Mouse (Mus musculus): Measurements from ENCODE around the gene Tbc1d2b.
A peak's percentile ranks its signal among the peaks of the same experiment; 100 is the strongest.

The Tbc1d2b gene

GRCm38 (mm10) chr9:90242855-90243254, 27.7 kb downstream of the Tbc1d2b start:
- peak; percentile 72 for DNase-seq (ENCODE audit: low spot score)

- no peak for DNase-seq (ENCODE audit: low spot score)
Observed at GRCm38 (mm10) chr9:90242291-90242690, 28.3 kb downstream of the Tbc1d2b start.

GRCm38 (mm10) chr9:90241618-90242017, 29.0 kb downstream of the Tbc1d2b start:
- peak; percentile 30 for DNase-seq (ENCODE audit: low spot score)

DNA sequence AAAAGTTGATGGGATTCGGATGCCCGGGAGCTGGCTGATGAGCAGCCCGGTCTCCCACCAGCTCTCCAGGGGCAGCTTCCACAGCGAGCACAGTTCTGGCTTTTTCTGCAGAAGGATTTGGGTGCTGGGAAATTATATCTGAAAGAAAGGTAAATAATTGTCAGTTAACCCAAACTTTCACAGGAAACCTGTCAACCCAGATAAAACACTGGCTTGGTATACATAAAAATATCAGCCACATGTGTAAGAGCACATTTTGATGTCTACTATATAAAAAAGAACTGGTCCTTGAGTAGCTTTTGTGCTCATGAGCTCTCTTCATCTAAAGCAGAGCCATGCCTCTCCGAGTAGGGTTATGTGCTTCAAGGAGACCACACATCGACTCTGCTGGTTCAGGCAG, 29.6 kb downstream of the Tbc1d2b start:
- DNase-seq (ENCODE audit: low spot score): no peak

DNA sequence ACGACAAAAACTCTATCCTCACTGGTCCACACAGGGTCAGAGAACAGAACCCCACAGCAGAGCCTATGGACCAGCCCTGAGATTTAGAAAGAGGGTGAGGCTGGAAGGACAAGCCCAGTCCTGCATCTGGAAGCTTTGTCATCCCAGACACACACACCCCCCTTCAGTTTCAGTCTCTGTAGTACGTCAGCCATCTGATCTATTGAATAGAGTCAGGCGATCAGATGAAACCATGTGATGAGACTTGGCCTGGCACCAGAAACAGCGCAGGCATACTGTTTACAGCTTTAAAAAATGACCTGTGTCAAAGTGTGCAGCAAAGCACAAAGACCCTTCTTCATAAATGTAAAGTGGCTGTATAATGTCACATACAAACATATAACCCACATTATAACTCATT, 30.0 kb downstream of the Tbc1d2b start:
- DNase-seq (ENCODE audit: low spot score): no peak

DNA sequence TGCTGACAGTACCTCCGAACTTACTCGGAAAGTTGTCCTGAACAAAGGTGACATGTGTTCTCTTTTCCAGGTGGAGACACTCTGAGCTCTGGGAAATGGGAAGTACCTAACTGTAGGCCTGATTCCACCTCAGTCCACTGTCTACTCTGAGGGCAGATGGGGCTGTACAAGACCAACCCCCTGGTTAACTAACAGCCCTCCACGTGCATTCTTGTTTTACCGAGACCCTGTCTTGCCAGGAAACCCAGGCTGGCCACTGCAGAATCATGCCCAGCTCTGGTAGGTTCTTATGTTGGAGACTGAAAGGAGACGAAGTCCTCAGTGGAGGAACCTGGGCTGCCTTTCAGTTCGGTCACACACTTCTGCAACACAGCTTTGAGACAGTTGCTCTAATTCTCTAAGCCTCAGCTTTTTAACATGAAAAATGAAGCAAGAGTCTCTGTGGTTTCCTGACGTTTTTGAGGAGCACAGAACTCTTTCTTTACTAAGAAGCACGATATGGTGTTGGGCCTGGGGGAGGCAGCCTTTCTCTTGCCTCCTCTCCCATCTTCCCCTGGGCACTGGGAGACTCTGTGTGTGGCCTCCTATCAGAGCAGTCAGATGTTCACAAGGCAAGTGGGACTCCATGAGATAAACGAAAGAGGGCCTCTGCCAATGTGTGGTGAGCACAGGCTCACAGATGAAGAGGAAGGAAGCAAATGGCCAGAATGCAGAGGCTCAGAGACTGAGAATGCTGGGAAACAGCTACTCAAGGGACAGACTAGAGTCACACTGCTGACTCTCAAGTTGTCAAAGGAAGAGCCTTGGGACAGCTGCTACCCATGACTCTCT, 33.2 kb downstream of the Tbc1d2b start:
- peak; percentile 24 for DNase-seq (ENCODE audit: low spot score)

- DNase-seq (ENCODE audit: low spot score): no peak
Observed at GRCm38 (mm10) chr9:90236817-90237216, 33.8 kb downstream of the Tbc1d2b start.

- DNase-seq (ENCODE audit: low spot score): no peak
Observed at GRCm38 (mm10) chr9:90235258-90235882, 35.2 kb downstream of the Tbc1d2b start.

GRCm38 (mm10) chr9:90234786-90235185, 35.8 kb downstream of the Tbc1d2b start:
- no peak for DNase-seq (ENCODE audit: low spot score)

DNA sequence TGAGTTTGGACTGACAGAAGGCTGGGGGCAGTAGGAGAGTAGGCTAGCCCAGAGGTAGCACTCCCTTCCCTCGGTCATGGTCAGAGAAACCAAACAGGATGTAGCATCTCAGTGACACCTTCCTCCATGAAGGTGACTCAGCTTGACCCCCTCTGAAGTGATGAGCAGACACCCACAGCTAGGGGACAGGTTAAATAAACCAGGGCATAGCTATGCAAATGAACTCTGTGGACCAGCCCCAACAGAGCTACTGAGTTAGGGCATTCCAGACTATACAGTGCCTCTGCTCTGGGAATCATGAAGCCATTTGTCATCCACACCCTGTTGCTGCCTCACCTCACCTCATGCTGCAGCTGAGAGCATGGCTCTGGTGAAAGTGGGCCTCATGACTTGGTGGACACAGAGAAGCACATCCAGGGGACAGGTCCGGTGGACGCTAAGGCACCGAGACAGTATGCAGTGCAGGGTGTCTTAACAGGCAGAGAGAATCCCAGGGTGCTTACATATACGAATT, 36.6 kb downstream of the Tbc1d2b start:
- no peak for DNase-seq (ENCODE audit: low spot score)

GRCm38 (mm10) chr9:90232781-90233690, 37.6 kb downstream of the Tbc1d2b start:
- no peak for DNase-seq (ENCODE audit: low spot score)

DNA sequence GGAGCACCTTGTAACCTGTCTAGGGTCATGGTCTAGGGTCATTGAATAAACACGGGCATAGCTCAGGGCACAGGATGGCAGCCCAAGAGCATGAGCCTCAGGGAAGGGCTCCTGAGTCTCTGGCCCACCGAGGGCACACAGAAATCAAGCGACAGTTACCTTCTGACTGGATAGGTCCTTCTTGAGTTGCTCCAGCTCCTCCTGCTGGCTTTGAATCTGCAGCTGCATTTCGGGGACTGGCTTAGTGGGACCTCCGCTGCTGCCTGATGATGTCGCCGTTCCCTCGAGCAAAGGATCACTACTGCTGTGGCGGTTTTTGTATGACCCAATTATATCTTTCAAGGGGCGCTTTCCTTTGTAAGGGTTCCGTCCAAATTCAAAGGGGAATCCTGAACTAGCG, 43.4 kb downstream of the Tbc1d2b start:
- no peak for DNase-seq (ENCODE audit: low spot score)

GRCm38 (mm10) chr9:90226742-90227096, 43.9 kb downstream of the Tbc1d2b start:
- DNase-seq (ENCODE audit: low spot score): no peak

GRCm38 (mm10) chr9:90226081-90226741, 44.4 kb downstream of the Tbc1d2b start:
- no peak for DNase-seq (ENCODE audit: low spot score)

DNA sequence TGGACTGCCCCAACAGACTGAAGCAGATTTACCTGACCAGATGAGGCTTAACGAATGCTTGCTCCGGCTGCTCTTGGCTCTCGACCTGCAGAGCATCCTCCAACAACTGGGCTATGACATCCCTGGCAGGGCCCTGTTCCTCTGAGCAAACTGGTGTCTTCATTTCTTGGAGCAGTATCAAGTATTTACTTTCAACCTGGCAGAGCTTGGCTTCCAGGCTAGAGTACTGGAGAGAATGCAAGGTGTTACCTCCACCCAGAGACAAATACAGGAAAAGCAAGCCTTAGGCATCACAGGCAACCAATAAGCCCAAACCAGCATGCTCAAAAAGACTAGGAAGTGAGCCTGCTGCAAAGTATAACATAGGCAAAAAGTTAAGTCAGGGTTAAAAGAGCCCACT, 48.3 kb downstream of the Tbc1d2b start:
- no peak for DNase-seq (ENCODE audit: low spot score)

- DNase-seq (ENCODE audit: low spot score): no peak
Observed at GRCm38 (mm10) chr9:90217501-90217900, 53.1 kb downstream of the Tbc1d2b start.

DNA sequence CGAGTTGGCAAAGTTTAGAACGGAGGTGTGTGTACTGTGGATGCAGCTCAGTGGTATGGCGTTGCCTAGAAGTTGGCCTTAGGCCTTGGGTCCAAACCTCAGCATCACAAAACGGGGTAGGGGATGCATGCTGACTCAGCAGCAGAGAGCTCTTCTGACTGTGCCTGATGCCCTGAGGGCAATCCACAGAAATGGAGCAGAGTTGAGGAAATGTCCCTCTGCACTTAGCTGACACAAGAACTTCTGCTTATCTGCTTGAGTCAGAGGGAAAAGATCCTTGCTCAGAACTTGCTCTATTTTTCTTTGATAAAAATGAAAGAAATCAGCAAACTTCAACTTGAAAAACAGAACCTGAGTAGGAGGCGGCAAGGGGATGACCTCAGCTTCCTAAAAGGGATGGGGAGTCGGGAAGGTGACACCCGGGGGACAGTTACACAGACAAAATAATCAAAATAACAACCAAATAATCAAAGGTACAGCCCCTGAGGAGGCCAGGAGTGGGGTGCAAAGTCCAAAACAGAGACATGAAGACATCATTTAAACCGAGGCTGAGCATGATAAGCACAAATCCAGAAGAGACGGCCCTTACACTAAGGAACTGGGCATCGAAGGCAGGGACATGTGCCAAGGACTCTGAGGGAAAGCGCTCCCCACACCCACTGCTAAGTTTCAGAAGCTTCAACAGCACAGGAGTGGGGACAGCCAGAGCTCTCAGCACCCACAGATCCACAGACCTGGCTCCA, 54.2 kb downstream of the Tbc1d2b start:
- no peak for DNase-seq (ENCODE audit: low spot score)

DNA sequence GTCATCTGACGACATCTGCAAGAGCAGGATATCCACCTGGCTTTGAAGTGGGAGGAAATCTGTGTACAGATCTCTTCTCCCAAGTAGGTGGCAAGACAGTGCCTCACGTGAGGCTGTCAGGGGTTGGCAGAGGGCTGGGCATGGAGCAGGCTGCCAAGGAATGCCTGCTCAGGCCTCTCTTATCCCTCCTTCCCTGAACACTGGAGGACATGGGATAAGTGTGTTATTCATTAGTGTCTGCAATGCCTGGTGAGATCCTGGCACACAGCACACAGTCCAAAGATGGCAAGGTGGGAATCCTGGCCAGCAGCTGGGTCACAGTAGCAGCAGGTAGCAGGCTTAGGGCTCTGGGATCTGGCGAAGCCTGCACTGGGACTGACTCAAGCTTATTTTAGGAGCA, 57.5 kb downstream of the Tbc1d2b start:
- DNase-seq (ENCODE audit: low spot score): peak; percentile 23

- DNase-seq (ENCODE audit: low spot score): no peak
Observed at GRCm38 (mm10) chr9:90208655-90209054, 61.9 kb downstream of the Tbc1d2b start.

DNA sequence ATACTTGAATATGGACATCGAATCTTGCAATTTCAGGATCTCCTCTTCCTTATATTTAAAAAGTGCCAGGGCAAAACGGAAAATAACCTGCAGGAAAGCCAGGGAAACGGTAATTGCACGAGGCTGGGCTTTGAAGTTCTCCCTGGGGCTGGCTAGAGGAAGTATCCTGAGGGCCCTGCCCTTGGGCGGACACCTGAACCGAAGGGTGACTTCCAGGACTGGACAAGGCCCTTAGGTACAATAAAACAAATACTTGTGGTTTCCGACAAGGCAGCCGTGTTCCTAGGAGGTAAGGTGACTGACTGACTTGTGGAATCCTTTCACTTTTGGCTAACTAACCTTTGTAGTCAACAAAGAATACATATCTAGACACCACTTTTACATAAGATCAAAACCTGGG, 62.8 kb downstream of the Tbc1d2b start:
- no peak for DNase-seq (ENCODE audit: low spot score)

GRCm38 (mm10) chr9:90206500-90206899, 64.1 kb downstream of the Tbc1d2b start:
- DNase-seq (ENCODE audit: low spot score): peak; percentile 73
